Mouse (Mus musculus): ENCODE data around the gene Plekha1.

Gene Plekha1

DNA sequence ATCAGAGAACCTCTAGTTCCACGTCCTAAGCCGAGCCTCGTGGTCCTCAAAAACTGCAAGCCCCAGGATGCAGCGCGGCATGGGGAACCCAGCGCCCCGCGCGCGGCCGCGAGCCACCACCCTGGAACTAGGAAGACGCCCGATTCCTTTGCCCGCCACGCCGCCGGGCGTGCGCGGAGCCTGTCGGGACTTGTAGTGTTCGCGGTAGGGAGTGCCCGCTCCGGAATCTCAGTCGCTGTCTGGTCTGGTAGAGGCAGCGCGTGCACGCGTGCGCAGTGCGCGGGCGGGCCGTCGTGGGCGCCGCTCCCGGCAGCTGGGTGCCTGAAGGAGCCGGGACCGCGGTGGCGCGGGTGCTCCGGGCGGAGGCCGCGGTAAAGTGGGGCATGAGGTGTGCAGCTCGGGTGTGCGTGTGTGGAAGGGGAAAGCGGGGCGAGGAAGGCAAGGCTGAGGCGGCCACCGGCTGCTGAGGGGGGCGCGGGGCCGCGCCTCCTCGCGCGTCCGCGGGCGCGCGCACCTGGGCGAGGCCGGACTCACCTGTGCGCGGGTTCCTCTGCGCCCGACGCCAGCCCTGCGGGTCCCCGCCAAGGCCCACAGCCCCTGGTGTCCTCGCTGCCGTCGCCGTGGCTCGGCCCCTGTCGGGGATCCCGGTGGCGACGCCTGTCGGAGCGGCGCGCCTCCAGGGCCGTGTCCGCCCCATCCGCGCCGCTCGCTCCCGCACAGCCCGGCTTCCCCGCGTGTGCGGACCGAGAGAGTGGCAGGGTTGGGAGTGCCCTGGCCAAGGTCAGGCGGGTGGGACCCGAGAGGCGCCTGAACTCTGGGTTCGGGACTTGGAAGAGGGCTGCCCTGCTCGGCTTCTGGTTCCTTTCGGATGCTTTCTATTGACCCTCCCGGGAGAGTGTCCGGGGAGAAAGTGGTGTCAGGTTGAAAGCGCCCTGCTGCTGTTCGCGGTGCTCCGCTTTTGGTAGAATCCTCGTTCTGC, at the start of gene Plekha1:
Gene Plekha1, plus strand, starts transcription at position 144 of the 979 bp plus-strand sequence.
- DNase-seq (ENCODE audit: low read depth, low spot score): peak; percentile 96

DNA sequence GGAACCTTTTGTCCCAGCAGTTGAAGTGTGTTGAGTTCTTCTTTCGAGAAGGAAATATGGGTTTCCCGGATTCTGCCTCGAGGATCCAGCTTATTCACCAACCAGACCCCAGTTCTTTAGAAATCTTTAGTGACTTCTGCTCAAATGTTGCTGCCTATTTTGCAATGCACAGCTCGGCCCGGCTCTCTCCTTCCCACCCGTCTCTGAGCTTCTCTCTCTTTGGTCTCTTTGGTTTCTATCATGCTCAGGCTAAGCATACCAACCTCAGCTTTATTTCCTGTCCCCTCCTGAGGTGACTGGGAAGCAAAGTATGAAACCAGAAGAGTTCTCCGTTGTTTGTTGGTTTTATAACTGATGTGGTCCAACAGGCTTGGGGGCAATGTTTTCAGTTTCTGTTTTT, 49.3 kb upstream of the Plekha1 start:
- DNase-seq (ENCODE audit: low read depth, low spot score): no peak

DNA sequence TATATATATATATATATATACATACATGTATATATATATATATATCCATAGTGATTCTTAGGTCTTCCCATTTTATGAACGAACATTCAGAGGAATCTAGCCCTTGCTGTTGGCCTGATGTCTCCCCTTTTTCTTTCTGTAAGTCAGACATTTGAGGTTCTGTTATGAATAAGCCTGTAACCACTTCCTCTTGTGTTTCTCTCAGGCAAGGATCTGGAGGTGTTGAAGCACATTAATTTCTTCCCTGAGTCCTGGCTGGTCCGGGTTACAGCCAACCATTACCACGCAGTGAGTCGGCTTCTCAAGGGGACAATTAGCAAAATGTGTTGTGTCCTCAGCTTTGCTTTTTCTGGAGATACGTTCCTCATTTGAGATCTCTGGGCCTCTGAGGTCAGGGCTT, 46.7 kb upstream of the Plekha1 start:
- DNase-seq (ENCODE audit: low read depth, low spot score): no peak

DNA sequence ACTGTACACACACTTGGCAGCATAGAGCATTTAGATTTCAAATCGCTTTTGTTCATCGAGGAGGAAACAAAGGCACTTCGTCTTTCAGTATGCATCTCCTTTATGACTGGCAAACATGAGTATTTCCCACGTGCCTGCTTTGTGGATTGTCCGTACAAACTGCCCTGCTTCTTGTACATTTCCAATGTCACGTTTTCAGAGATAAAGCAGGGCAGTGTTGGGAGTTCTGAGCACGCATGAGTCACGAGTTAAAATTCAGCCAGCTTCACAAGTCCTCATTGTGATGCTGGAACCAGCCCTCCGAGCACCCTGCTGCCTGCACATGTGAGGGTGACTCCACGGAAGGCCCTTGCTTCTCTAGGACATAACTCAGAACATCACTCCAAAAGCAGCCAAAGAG, 45.9 kb upstream of the Plekha1 start:
- no peak for DNase-seq (ENCODE audit: low read depth, low spot score)

DNA sequence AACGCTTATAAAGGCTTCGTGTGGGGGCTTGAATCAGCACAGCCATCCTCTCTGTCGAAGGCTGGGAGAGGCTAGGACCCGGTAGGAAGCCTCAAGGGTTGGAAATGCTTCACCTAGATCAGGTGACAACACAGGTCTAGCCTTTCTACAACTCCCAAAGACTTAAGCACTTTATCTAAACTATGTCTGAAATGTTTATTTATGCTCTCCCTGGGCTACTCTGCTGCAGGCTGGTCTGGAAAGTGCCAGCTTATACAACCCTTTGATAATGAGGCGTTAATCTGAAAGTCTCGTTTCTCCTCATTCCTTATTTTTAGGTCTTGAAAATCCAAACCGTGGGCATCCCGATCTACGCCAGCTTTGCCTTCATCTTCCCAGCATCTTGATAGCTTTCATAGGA, 41.6 kb upstream of the Plekha1 start:
- DNase-seq (ENCODE audit: low read depth, low spot score): no peak

DNA sequence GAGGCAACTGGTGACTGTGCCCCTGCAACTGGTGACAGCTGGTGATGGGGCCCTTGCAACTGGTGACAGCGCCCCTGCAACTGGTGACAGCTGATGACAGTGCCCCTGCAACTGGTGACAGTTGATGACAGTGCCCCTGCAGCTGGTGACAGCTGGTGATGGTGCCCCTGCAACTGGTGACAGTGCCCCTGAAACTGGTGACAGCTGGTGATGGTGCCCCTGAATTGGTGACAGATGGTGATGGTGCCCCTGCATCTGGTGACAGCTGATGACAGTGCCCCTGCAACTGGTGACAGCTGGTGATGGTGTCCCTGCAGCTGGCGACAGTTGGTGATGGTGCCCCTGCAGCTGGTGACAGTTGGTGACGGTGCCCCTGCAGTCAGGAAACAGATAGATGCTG, 39.2 kb upstream of the Plekha1 start:
- DNase-seq (ENCODE audit: low read depth, low spot score): no peak

DNA sequence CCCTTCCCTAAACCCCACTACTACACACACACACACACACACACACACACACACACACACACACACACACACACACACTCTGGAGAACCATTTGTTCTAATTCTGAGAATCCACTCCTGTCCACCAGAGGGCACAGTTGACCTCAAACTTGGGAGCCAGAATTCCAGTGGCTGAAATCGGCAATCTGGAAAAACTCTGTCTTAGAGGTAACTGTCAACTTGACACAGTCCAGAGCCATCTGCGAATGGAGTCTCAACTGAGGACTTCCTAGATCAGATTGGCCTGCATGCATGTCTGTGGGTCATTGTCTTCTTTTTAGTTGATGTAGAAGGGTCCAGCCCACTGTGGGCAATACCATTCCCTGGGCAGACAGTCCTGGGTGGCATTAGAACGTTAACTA, 38.1 kb upstream of the Plekha1 start:
- no peak for DNase-seq (ENCODE audit: low read depth, low spot score)

DNA sequence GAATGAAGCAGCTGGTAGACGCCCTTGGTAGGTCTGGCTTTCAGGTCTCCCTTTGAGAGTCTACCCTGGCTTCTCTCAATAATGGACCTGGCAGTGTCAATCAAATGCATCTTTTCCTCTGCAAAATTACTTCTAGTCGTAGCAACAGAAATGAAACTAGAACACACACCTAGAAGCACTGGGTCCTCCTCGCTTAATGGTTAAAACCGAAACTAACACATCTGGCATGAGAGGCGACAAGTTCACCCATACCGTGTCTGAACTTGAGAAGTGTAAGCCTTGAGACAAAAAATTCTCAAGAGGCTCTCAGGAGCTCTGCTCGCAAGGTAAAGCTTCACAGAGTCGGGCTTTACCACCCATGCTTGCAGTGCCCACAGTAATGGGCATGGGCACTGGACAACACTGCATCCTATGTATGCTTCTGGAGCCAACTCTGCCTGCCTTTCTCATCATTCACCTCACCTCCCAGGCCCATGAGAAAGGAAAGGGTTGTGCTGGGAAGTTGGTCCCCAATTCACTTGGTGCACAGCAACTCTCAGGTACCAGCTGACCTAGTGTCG, 37.6 kb upstream of the Plekha1 start:
- no peak for DNase-seq (ENCODE audit: low read depth, low spot score)

DNA sequence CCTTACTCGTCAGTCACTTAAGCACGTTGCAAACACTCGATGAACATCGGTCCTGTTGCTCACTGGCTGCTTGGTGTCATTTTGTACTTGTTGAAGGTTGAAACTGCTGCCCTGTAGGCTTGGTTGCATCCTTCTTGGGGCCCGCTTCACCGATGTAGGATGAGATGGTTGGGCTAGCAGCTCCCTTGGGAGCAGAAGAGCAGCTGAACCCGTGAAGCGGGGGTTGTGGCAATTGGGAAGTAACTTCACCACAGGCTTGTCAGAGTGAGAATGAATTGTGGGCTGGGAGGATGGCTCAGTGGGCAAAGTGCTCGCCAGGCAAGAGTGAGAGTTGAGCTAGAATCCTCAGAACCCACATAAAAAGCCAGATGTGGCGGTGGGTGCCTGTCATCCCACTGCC, 37.1 kb upstream of the Plekha1 start:
- no peak for DNase-seq (ENCODE audit: low read depth, low spot score)

DNA sequence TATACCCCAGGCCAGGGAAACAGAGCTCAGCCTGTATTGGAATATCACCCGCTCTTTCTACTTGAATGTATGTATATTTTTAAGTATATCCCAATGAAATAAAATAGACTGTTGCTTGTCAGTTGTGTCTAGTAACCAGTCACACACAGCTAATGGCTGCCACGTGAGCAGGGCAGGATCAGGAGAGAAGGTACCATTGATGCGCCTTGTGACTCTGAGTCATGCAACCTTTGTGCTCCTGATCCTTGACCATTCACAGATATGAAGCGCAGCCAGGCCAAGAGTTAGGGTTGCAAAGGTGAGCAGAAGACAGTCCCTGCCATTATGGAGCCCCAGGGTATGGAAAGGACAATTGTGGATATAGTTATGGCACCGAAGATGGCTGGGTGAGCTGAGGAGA, 34.0 kb upstream of the Plekha1 start:
- DNase-seq (ENCODE audit: low read depth, low spot score): no peak

DNA sequence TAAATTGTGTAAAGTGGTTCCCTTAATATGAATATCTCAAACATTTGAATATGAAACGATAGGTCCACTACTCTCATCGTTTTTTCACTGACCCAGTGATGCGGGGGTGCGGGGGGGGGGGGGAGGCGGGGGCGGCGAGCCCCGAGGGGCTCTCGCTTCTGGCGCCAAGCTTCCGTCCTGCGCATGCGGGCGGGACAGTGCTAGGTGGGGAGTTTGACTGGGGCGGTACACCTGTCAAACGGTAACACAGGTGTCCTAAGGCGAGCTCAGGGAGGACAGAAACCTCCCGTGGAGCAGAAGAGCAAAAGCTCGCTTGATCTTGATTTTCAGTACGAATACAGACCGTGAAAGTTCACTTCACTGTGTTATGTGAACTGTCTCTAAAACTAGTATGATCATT, 31.3 kb upstream of the Plekha1 start:
- no peak for DNase-seq (ENCODE audit: low read depth, low spot score)

DNA sequence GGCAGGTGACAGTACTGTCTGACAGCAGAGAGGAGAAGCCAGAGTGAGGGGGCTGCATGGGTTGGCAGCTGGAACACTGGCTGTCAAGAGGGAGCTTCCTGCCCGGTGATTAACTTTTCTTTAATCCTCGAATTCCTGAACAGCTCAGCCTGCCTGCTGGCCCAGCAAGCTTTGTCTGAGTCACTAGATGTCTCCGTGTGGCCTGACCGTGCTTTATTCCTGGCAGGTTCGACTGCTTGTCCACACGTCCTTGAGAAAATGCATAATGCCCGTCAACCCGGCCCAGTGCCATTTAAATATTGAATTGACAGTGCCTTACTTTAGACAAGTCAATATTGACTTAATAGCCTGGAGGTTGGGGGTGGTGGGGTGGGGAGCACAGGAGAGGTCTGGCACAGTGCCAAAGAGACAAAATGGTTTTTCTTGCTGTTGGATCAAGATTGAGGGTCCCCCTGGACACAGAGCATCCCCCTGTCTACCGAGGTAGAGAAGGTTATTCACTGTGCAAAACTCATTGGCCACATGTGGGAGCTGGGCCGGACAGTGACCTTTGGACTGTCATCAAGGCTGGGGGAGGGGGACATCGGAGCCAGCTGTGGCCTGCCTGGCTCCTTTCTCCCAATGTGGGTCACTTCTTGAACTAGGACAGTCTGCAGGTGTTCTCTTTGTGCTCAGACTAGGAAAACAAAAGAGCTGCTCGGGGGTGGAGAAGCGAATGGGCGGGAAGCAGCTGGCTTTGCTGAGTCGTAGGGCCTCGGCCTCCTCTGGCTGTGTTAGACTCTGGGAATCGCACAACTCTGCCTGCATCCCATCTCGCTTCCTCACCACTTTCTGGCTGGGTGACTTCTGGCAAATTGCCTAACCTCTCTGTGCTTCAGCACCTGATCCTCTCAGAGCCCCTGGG, 30.3 kb upstream of the Plekha1 start:
- no peak for DNase-seq (ENCODE audit: low read depth, low spot score)

DNA sequence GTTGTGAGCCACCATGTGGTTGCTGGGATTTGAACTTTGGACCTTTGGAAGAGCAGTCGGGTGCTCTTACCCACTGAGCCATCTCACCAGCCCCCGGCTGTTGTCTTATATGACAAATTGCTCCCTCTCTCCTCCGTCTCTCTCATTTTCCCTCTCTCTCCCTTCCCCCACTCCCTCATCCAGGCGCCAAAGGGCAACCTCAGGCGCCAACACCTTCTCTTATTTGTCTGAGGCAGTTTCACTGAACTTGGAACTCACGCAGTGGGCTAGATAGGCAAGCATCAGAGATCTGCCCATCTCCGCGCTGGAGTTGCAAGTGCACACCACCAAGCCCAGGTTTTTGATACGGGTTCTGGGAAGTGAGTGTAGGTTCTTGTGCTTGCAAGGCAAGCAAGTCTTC, 29.5 kb upstream of the Plekha1 start:
- no peak for DNase-seq (ENCODE audit: low read depth, low spot score)

DNA sequence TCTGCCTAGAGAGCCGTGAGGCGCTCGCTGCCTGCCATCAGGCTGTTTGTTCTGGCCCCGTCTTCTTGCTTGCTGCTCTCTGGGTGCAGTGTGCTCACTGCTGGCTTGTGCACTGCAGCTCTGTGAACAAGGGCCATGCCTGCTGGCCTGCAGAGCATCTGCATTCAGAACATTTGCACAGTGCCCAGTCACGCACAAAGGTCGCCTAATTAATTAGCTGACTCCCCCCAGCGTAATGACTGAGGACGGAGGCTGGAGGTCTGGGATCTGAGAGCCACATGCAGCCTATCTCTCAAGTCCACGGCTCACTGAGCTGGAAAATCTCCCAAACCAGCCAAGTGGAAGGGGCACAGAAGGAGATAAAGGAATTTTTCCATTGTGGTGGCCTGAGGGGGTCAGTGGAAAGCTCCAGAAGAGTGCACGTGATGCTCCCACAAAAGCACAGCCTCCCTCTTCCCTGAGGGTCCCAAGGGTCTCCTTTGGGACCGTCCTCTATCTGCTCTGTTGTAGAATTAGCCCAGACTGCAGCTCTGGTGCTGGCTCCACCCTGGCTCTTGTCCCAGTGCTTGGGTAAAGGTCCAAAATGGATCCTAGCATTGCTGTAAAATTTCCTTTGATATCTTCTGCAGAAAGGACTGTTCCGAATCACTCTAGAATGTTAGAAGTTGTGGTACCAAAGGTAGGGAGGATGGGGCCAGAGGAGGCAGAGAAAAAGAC, 27.5 kb upstream of the Plekha1 start:
- peak; percentile 39 for DNase-seq (ENCODE audit: low read depth, low spot score)

DNA sequence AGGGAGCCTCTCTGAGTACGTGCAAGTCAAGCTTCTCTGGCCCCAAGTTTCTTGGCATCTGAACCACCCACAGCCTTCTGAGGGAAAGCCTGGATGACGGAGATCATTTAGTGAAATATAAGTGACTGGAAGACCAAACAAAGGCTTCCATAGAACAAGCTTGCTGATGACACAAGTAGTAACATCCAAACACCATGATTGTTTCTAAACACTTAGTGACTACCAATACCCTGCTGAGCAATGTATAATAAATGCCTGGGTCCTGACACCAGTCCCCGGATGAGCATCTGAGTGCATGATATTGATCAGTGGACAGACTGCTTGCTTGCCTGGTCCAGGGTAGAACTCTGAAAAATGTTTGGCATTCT, 26.9 kb upstream of the Plekha1 start:
- no peak for DNase-seq (ENCODE audit: low read depth, low spot score)

DNA sequence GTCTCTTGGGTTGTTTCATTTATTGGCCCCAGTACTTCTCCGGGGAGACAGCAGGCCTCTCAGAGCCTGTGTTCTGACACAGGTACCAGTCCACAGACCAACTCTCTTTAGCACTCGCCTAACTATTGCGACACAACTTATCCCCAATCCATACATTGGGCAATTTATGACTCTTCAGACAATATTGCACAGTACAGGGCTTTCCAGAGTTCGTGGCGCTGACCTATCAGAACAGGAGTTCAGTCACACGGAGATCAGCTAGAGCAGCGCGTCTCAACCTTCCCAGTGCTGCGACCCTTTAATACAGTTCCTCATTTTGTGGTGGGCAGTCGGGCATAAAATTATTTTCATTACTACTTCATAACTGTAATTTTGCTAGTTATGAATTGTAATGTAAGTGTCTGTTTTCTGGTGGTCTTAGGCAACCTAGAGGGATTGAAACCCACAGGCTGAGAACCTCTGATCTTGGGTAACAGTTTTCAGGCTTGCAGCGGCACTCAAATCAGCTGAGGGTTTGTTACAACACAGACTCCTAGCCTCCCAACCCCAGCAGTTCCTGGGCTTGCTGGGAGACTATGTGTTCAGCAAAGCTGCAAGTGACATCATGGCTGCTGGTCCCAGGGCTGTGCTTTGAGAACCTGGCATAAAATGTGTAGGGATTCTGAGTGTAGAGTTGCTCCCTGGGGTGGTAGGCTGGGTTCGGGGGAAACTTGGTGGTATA, 26.0 kb upstream of the Plekha1 start:
- DNase-seq (ENCODE audit: low read depth, low spot score): no peak

DNA sequence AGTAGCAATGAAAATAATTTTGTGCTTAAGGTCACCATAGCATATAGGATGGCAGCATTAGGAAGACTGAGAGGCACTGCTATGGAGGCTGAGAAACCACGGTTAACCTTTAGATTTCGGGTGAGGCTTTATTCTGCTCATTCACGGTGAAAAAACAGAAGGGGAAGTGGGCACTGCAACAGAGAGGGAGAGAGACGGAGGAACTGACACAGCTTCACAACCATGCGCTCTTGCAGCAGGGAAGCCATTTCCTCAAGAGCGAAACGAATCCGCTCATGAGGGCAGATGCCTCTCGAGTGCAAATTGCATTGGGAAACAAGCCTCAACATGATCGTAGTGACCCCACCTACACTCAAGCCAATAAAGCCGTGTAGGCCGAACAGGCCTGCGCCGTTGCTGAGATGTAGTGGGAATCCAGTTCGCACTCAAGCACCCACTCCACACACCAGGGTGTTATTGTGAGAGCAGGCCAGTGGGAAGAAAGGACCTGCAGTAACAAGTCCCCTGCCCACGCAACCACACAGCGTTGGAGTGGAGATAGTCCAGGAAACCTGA, 18.3 kb upstream of the Plekha1 start:
- no peak for DNase-seq (ENCODE audit: low read depth, low spot score)

DNA sequence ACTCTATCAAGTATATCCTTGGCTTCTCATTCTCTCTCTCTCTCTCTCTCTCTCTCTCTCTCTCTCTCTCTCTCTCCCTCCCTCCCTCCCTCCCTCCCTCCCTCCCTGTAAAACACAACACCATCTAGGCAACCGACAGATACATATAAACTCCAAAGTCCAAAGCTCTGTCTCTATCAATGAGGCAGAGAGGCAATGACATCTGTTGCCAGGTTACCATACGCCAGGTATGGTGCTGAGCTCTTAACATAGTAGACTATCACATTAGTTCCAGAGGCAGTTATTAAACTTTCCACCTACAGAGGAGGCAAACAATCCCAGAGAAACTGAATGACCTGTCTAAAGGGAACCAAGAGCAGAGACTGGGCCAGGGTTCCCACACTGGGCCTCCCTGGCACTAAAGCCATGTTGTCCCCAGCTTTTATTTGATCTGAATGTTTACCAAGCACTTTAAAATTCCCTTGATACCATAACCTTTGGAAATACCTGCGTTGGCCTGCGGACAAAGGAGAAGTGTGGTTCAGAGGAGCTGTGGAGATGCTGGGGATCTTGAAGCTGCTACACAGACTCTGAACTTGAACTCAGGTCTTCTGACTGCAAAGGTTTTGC, 10.8 kb upstream of the Plekha1 start:
- DNase-seq (ENCODE audit: low read depth, low spot score): no peak

DNA sequence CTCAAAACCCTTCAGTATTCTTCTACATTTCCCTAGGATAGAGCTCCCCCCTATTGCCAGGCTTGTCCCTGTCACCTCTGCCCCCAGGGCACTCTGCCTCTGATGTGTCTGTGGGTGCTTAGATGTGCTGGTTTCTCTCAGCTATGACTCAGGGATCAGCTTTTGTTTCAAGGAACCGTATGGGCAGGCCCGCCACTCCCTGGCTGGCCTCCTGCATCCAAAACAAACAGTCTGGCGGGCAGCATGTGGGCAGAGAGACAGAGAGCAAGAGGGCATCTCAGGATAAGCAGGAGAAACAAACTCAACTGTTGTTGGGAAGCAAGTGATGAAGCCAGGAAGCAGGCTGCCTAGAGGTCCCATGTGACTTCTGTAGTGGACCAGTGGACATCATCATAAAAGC, 9.9 kb upstream of the Plekha1 start:
- no peak for DNase-seq (ENCODE audit: low read depth, low spot score)

DNA sequence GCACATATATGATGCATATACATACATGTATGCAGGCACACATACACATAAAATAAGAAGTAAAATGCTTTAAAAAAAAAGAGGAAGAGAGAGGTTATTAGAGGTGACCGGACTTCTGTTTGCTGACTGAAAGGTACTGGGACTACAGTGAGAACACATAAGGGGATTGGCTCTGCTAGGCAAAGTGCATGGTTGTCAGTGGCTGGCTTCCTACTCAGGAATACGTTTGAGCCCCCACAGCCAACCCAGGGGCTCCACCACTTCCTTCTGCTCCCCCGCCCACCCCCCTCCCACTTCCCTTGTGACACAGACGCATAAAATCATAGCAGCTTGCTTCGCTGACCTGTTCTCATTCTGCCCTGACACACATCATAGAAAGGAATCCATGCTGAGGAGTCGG, 7.6 kb upstream of the Plekha1 start:
- DNase-seq (ENCODE audit: low read depth, low spot score): no peak

Measured in brain, embryonic 18.5 days (tissue).